Mouse (Mus musculus): ENCODE results near the gene Ccr5. TPM values are rescaled to one million over a fixed set of nuclear protein-coding genes. Genes with fewer than 3 reads are reported as not detected.
"Not testable (repeated sequence)": the region's sequence is repeated elsewhere in the genome, so short reads cannot be mapped to it uniquely, and the experiment has no call there.

The Ccr5 gene
- polyA plus RNA-seq (2012; rRNA removed) (0.35 and 0.42 TPM in 2 replicates), polyA plus RNA-seq (2014; fragmentation: Nextera tagmentation; extraction: Ambion mirVana) (1.6 and 1.9 TPM in 2 replicates)

DNA sequence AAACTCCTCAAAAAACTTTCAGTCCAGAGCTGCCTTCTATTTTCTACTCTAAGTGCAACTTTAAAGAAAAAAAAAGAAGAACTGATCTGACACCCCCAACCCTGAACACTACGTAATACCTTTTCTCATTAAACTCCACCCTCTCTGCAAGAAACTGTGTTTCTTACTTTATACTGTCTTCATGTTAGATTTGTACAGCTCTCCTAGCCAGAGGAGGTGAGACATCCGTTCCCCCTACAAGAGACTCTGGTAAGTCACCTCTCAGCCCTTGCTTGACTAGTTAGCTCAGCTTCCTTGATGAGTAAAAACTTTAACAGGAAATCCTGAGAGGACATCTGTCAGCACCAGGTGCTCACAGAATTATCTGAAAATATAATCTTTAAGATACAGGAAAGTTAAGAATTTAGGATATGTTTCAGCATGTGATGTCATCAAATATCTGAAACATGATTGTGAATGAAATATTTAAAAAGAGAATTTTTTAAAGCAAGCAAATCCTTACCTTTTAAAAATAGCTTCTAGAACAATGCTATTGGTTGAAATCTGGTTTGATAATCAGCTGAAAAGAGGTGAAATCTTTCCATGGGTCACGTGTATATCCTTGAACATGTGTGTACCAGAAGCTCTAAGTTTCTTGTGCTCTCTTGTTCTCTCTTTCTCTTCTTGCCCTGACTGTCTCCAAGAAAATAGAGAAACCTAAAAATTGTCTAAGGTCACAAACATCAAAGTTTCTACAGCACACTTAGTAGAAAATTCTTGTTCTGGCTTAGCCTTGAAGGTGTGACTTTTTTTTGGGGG lies at the start of gene Ccr5:
TSS of gene Ccr5 (plus strand) at position 157 of the 798 bp plus-strand sequence.
- H3K27me3 ChIP-seq (ENCODE audit: control insufficient read depth, insufficient read depth, low read length): no peaks in the 10 kb centered on the region
- H3K4me1 ChIP-seq (replicated peaks; ENCODE audit: control insufficient read depth in 2 of 2, insufficient read depth in 2 of 2, low read length in 1 of 2): peaks cover 2 to 5% of the 10 kb centered on the region in 2 experiments; a peak in 1 of 4 replicates
- no peak for ATAC-seq (ENCODE audit: insufficient read depth)
- DNase-seq (ENCODE audit: low read depth in 3 of 3, low spot score in 3 of 3): no peak
- H3K9me3 ChIP-seq (ENCODE audit: control insufficient read depth, low read length): no peaks in the 10 kb centered on the region
- H3K36me3 ChIP-seq (replicated peaks; ENCODE audit: control insufficient read depth, insufficient read depth, low read depth): no peaks in the 10 kb centered on the region
- H3K27ac ChIP-seq: no peak within 1 kb of the TSS
- no peak within 1 kb of the TSS for H3K4me2 ChIP-seq (ENCODE audit: low read depth)
- H3K4me3 ChIP-seq (ENCODE audit: insufficient read depth in 1 of 2, low read depth in 2 of 2, low read length in 2 of 2): no peak within 1 kb of the TSS
- TF ChIP-seq CTCF (IDR thresholded peaks at IDR 0.05; ENCODE audit: low read depth) (no peak), EP300 (IDR thresholded peaks at IDR 0.05; ENCODE audit: low read depth) (no peak)
- H3K9ac ChIP-seq (replicated peaks): no peak within 1 kb of the TSS
- 44% methylated on average over 3 of the region's 3 CpGs for WGBS (ENCODE audit: insufficient replicate concordance)

DNA sequence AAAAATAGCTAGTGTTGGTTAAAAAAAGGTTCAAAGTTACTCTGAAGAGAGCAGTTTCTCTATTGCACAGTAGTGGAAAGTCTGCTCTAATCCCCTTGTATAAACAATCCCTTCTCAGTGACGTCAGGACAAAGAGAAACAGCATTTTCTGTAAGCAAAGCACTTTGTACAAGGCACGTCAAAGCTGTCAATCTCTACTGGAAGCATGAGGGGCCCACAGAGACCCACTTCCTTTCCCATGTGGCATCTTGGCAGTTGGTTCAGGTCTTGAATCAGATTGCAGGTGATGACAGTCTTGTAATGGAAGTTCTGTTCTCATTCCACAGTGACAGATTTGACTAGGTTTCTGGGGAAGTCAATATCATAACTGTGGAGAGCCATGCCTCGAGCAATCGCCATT lies 41.5 kb upstream of the Ccr5 start:
- H3K4me1 ChIP-seq (replicated peaks; ENCODE audit: control insufficient read depth in 2 of 2, insufficient read depth in 2 of 2, low read length in 1 of 2): no peaks in the 10 kb centered on the region
- DNase-seq (ENCODE audit: low read depth in 3 of 3, low spot score in 3 of 3) (no peak), ATAC-seq (ENCODE audit: insufficient read depth) (no peak)
- H3K9me3 ChIP-seq (ENCODE audit: control insufficient read depth, low read length): no peaks in the 10 kb centered on the region
- WGBS (ENCODE audit: insufficient replicate concordance): 56% methylated on average over 4 of the region's 4 CpGs
- no peak overlapping the region for H3K9ac ChIP-seq (replicated peaks)
- H3K4me2 ChIP-seq (ENCODE audit: low read depth): no peak overlapping the region
- H3K4me3 ChIP-seq (ENCODE audit: insufficient read depth in 1 of 2, low read depth in 2 of 2, low read length in 2 of 2): no peak overlapping the region
- no peaks in the 10 kb centered on the region for H3K36me3 ChIP-seq (replicated peaks; ENCODE audit: control insufficient read depth, insufficient read depth, low read depth)
- TF ChIP-seq EP300 (IDR thresholded peaks at IDR 0.05; ENCODE audit: low read depth) (no peak), CTCF (IDR thresholded peaks at IDR 0.05; ENCODE audit: low read depth) (no peak)
- H3K27me3 ChIP-seq (ENCODE audit: control insufficient read depth, insufficient read depth, low read length): no peaks in the 10 kb centered on the region
- H3K27ac ChIP-seq: no peak overlapping the region

DNA sequence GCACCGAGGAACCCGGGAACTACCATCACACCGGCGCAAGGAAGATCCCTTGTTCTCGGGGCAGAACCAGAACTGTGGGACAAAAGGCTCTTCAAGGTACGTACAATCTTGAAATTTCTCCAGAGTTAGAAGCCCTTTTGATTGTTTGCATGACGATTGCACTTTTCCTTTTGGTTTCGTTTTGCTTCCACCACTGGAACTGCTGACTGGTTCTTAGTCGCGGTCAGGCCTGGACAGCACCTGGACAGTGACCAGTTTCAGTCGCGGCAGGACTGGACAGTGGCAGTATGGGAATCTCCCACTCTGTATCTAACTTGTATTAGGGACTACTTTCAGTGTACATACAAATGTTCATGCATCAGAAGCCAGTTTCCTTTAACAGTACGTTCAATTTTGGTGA lies 40.9 kb upstream of the Ccr5 start:
- H3K27me3 ChIP-seq (ENCODE audit: control insufficient read depth, insufficient read depth, low read length); ATAC-seq (ENCODE audit: insufficient read depth); H3K9me3 ChIP-seq (ENCODE audit: control insufficient read depth, low read length); H3K36me3 ChIP-seq (replicated peaks; ENCODE audit: control insufficient read depth, insufficient read depth, low read depth); DNase-seq (ENCODE audit: low read depth in 3 of 3, low spot score in 3 of 3); H3K4me3 ChIP-seq (ENCODE audit: insufficient read depth in 1 of 2, low read depth in 2 of 2, low read length in 2 of 2); H3K4me1 ChIP-seq (replicated peaks; ENCODE audit: control insufficient read depth in 2 of 2, insufficient read depth in 2 of 2, low read length in 1 of 2); H3K27ac ChIP-seq; H3K4me2 ChIP-seq (ENCODE audit: low read depth); H3K9ac ChIP-seq (replicated peaks): not testable (repeated sequence)
- 83% methylated on average over 12 of the region's 13 CpGs for WGBS (ENCODE audit: insufficient replicate concordance)

DNA sequence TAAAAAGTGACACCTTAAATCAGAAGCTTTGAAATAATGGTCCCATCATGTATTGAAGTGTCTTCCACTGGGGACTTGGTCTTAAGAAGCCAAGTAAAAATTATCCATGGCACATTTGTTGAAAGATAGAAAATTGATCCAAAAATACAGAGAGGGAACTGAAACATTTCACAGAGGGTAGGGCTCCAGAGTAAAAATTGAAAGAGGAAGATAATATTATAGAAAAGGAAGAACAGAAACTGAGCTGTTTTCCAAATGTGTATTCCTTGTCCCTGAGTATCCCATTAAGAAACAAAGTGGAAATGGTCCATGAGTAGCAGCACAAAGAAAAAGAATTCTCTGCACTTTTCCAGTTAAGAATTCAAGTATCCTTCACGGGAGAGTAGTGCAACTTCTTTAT lies 30.9 kb upstream of the Ccr5 start:
- DNase-seq (ENCODE audit: low read depth in 3 of 3, low spot score in 3 of 3) (no peak), ATAC-seq (ENCODE audit: insufficient read depth) (no peak)
- H3K36me3 ChIP-seq (replicated peaks; ENCODE audit: control insufficient read depth, insufficient read depth, low read depth): no peaks in the 10 kb centered on the region
- no peak overlapping the region for H3K27ac ChIP-seq
- no peak overlapping the region for H3K9ac ChIP-seq (replicated peaks)
- H3K4me3 ChIP-seq (ENCODE audit: insufficient read depth in 1 of 2, low read depth in 2 of 2, low read length in 2 of 2): no peak overlapping the region
- TF ChIP-seq CTCF (IDR thresholded peaks at IDR 0.05; ENCODE audit: low read depth) (no peak), EP300 (IDR thresholded peaks at IDR 0.05; ENCODE audit: low read depth) (no peak)
- no peaks in the 10 kb centered on the region for H3K4me1 ChIP-seq (replicated peaks; ENCODE audit: control insufficient read depth in 2 of 2, insufficient read depth in 2 of 2, low read length in 1 of 2)
- no peaks in the 10 kb centered on the region for H3K27me3 ChIP-seq (ENCODE audit: control insufficient read depth, insufficient read depth, low read length)
- no peak overlapping the region for H3K4me2 ChIP-seq (ENCODE audit: low read depth)
- H3K9me3 ChIP-seq (ENCODE audit: control insufficient read depth, low read length): no peaks in the 10 kb centered on the region
- WGBS (ENCODE audit: insufficient replicate concordance): 68% methylated on average over 1 of the region's 1 CpGs

GRCm38 (mm10) chr9:124099127-124099526 lies 22.2 kb upstream of the Ccr5 start:
- H3K36me3 ChIP-seq (replicated peaks; ENCODE audit: control insufficient read depth, insufficient read depth, low read depth): no peaks in the 10 kb centered on the region
- no peak overlapping the region for H3K27ac ChIP-seq
- ATAC-seq (ENCODE audit: insufficient read depth): no peak
- no peak for DNase-seq (ENCODE audit: low read depth in 3 of 3, low spot score in 3 of 3)
- no peaks in the 10 kb centered on the region for H3K27me3 ChIP-seq (ENCODE audit: control insufficient read depth, insufficient read depth, low read length)
- no peak overlapping the region for H3K4me2 ChIP-seq (ENCODE audit: low read depth)
- no peak overlapping the region for H3K4me3 ChIP-seq (ENCODE audit: insufficient read depth in 1 of 2, low read depth in 2 of 2, low read length in 2 of 2)
- no peaks in the 10 kb centered on the region for H3K9me3 ChIP-seq (ENCODE audit: control insufficient read depth, low read length)
- WGBS (ENCODE audit: insufficient replicate concordance): 74% methylated on average over 1 of the region's 1 CpGs
- no peak overlapping the region for H3K9ac ChIP-seq (replicated peaks)
- peaks cover 8 to 9% of the 10 kb centered on the region in 2 experiments for H3K4me1 ChIP-seq (replicated peaks; ENCODE audit: control insufficient read depth in 2 of 2, insufficient read depth in 2 of 2, low read length in 1 of 2)
- TF ChIP-seq EP300 (IDR thresholded peaks at IDR 0.05; ENCODE audit: low read depth) (no peak), CTCF (IDR thresholded peaks at IDR 0.05; ENCODE audit: low read depth) (no peak)

All from liver, embryonic 14.5 days (tissue).